ENCODE assay signal across 25 mouse cellular contexts in genomic region chr2:179937091-179937490, GRCm38 (mm10). TPM values are rescaled to one million over a fixed set of nuclear protein-coding genes. Genes with fewer than 3 reads are reported as not detected.
DNase-seq lines count a peak whose midpoint lies in the region; ATAC-seq and TF ChIP-seq lines count a peak whose summit lies in the region.
"Had no signal": no experiment of that assay in that cellular context is flagged by ENCODE, and none has a peak within 500 bp of the region (broad histone marks: within the 10 kb centered on the region; RNA-seq: fewer than 3 reads in every experiment).

No protein-coding gene starts in this region.

- no peak overlapping the region for H3K9ac ChIP-seq in liver, postnatal 0 days (replicated peaks)
- H3K9ac ChIP-seq: embryonic facial prominence, embryonic 12.5 days; forebrain, embryonic 12.5 days; heart, embryonic 13.5 days; hindbrain, embryonic 12.5 days had no signal

- DNase-seq in liver, postnatal 0 days, result no peak
- DNase-seq in liver, result no peak
- peak; percentile 26 for DNase-seq in c-Kit-positive CD71-negative TER-119-negative erythroid progenitor cells, embryonic 14.5 days (ENCODE audit: low read depth)
- no peak for DNase-seq in heart, adult 18-20 months
- DNase-seq in cerebellum, postnatal 4 days (ENCODE audit: low spot score in 2 of 2), result no peak
- no peak for DNase-seq in cerebellum, postnatal 10 days
- DNase-seq: adrenal gland, adult 2 months; adrenal gland, postnatal 25 days; cerebellum, adult 11-12 months; cerebellum, adult 9-10 months; cerebellum, postnatal 36 days; gastrocnemius, postnatal 14 days; heart, postnatal 36 days had no signal

- no peak overlapping the region for H3K4me3 ChIP-seq in liver, postnatal 0 days (ENCODE audit: low read depth, low read length)
- H3K4me3 ChIP-seq: embryonic facial prominence, embryonic 12.5 days; forebrain, embryonic 12.5 days; heart, embryonic 13.5 days; hindbrain, embryonic 12.5 days had no signal

- H3K36me3 ChIP-seq in liver, postnatal 0 days (replicated peaks; ENCODE audit: insufficient read depth, low read length), result peaks cover 15% of the 10 kb centered on the region

- no peak for TF ChIP-seq EP300 in liver, postnatal 0 days (IDR thresholded peaks at IDR 0.05; ENCODE audit: low read depth)

- no peaks in the 10 kb centered on the region for H3K27me3 ChIP-seq in liver, postnatal 0 days (ENCODE audit: insufficient read depth, low read length)
- H3K27me3 ChIP-seq: CH12.LX; embryonic facial prominence, embryonic 12.5 days; forebrain, embryonic 12.5 days; heart, embryonic 13.5 days; hindbrain, embryonic 12.5 days; Patski had no signal

- H3K4me1 ChIP-seq in liver, postnatal 0 days (ENCODE audit: insufficient read depth), result peaks cover 5% of the 10 kb centered on the region
- H3K4me1 ChIP-seq: hindbrain, embryonic 12.5 days had no signal

- no peaks in the 10 kb centered on the region for H3K9me3 ChIP-seq in liver, postnatal 0 days (ENCODE audit: low read length)
- H3K9me3 ChIP-seq: embryonic facial prominence, embryonic 12.5 days; forebrain, embryonic 12.5 days; heart, embryonic 13.5 days; hindbrain, embryonic 12.5 days had no signal

- WGBS in liver, postnatal 0 days (ENCODE audit: insufficient replicate concordance), result 36% methylated on average over 4 of the region's 4 CpGs

- TF ChIP-seq CTCF in liver, postnatal 0 days (IDR thresholded peaks at IDR 0.05; ENCODE audit: low read depth), result no peak

- ATAC-seq in liver, postnatal 0 days, result no peak; the same call in 1 of the 2 replicates
- ATAC-seq in megakaryocyte, adult 5-6 weeks (ENCODE audit: poor library complexity, severe bottlenecking), result peak; percentile 61
- ATAC-seq in neutrophil, adult 5-6 weeks (ENCODE audit: extremely low read depth, insufficient number of reproducible peaks, low FRiP score, poor library complexity, severe bottlenecking), result peak; percentile 30; the same call in 1 of the 2 replicates
- ATAC-seq: activated CD4-positive, CD25-positive, alpha-beta regulatory T cell, adult 4 months; forebrain, embryonic 16.5 days; hindbrain, embryonic 16.5 days; inflammation-experienced regulatory T-cells, adult 6 months; Patski had no signal

- 0 out of 2 replicates have a peak overlapping the region, but pooled peaks have one; percentile 3 for H3K27ac ChIP-seq in liver, postnatal 0 days (ENCODE audit: low read depth)
- H3K27ac ChIP-seq: embryonic facial prominence, embryonic 12.5 days; forebrain, embryonic 12.5 days; heart, embryonic 13.5 days; hindbrain, embryonic 12.5 days had no signal

- no peak overlapping the region for H3K4me2 ChIP-seq in liver, postnatal 0 days (ENCODE audit: low read depth, low read length)
- H3K4me2 ChIP-seq: embryonic facial prominence, embryonic 12.5 days; forebrain, embryonic 12.5 days; heart, embryonic 13.5 days; hindbrain, embryonic 12.5 days had no signal

RNA-seq across cellular contexts. Expression of gene Taf4, which starts 39.4 kb away (rescaled TPM):
- polyA plus RNA-seq in liver, postnatal 0 days (2015; fragmentation: Nextera tagmentation; extraction: Ambion mirVana), result 1.7 TPM in 2 replicates
- total RNA-seq in megakaryocyte, adult 5-6 weeks (2015), result 28.4 and 31.8 TPM in 2 replicates
- 27.6 and 43.5 TPM in 2 replicates for total RNA-seq in megakaryocyte, adult 5-6 weeks (2017)
- 42.6 and 46.0 TPM in 2 replicates for total RNA-seq in neutrophil, adult 5-6 weeks (2017)
- total RNA-seq in heart, adult 18-20 months (2021), result 10 to 100 TPM; 17.1 to 17.7 TPM
